9 mouse cellular contexts compared by ENCODE assay signal in genomic region chr17:29760404-29761375, GRCm38 (mm10). TPM values are rescaled to one million over a fixed set of nuclear protein-coding genes. Genes with fewer than 3 reads are reported as not detected.
A peak's percentile ranks its signal among the peaks of the same experiment; 100 is the strongest.
DNase-seq lines count a peak whose midpoint lies in the region; ATAC-seq lines count a peak whose summit lies in the region.
"Had no signal": no experiment of that assay in that cellular context is flagged by ENCODE, and none has a peak within 500 bp of the region (broad histone marks: within the 10 kb centered on the region; RNA-seq: fewer than 3 reads in every experiment).

No protein-coding gene starts in this region.

- 84% methylated on average over 20 of the region's 21 CpGs for WGBS in forebrain, embryonic 13.5 days
- WGBS in forebrain, embryonic 11.5 days = 88% methylated on average over 19 of the region's 21 CpGs
- WGBS in hindbrain, embryonic 11.5 days = 86% methylated on average over 20 of the region's 21 CpGs

- H3K27me3 ChIP-seq in forebrain, embryonic 13.5 days = no peaks in the 10 kb centered on the region
- H3K27me3 ChIP-seq in forebrain, embryonic 11.5 days (ENCODE audit: control insufficient read depth, insufficient read depth, low read length) = no peaks in the 10 kb centered on the region
- H3K27me3 ChIP-seq in hindbrain, embryonic 11.5 days (ENCODE audit: control insufficient read depth, insufficient read depth, low read length) = no peaks in the 10 kb centered on the region

- H3K9me3 ChIP-seq in forebrain, embryonic 13.5 days (replicated peaks) = no peaks in the 10 kb centered on the region
- H3K9me3 ChIP-seq in forebrain, embryonic 11.5 days (ENCODE audit: control insufficient read depth, low read length) = no peaks in the 10 kb centered on the region
- H3K9me3 ChIP-seq in hindbrain, embryonic 11.5 days (ENCODE audit: control insufficient read depth, low read length) = no peaks in the 10 kb centered on the region

- H3K36me3 ChIP-seq in forebrain, embryonic 13.5 days (ENCODE audit: poor library complexity, severe bottlenecking) = no peaks in the 10 kb centered on the region
- no peaks in the 10 kb centered on the region for H3K36me3 ChIP-seq in forebrain, embryonic 11.5 days (ENCODE audit: control insufficient read depth, insufficient read depth, low read length)
- H3K36me3 ChIP-seq in hindbrain, embryonic 11.5 days (ENCODE audit: control insufficient read depth, insufficient read depth, low read length) = no peaks in the 10 kb centered on the region

- H3K27ac ChIP-seq in forebrain, embryonic 13.5 days = peak overlapping the region; percentile 69; the same call in 1 of the 2 replicates
- no peak overlapping the region for H3K27ac ChIP-seq in forebrain, embryonic 11.5 days (ENCODE audit: low read depth, low read length)
- no peak overlapping the region for H3K27ac ChIP-seq in hindbrain, embryonic 11.5 days (ENCODE audit: low read depth, low read length)

- intact Hi-C loops in heart, postnatal 14 days (cut with DNase I) = loop anchor here (5.0 kb wide), 1 partner anchor 53 kb away; no protein-coding TSS in a partner anchor

- no peak overlapping the region for H3K9ac ChIP-seq in forebrain, embryonic 13.5 days
- H3K9ac ChIP-seq in forebrain, embryonic 11.5 days (ENCODE audit: low read length) = no peak overlapping the region
- no peak overlapping the region for H3K9ac ChIP-seq in hindbrain, embryonic 11.5 days (ENCODE audit: low read depth, low read length)

- DNase-seq in forebrain, embryonic 11.5 days (ENCODE audit: low spot score) = no peak
- peak; percentile 51 to 68 for DNase-seq in layer of hippocampus, postnatal 14 days (ENCODE audit: low spot score in 2 of 2)
- DNase-seq in layer of hippocampus, postnatal 25 days (ENCODE audit: extremely low spot score in 1 of 2, low spot score in 1 of 2) = no peak
- peak; percentile 32 to 40 for DNase-seq in heart, postnatal 14 days
- DNase-seq in hindbrain, embryonic 11.5 days (ENCODE audit: low spot score) = no peak
- no peak for DNase-seq in spleen, postnatal 4 days (ENCODE audit: low spot score in 2 of 2)
- DNase-seq: gastrocnemius, postnatal 25 days had no signal

- H3K4me3 ChIP-seq in forebrain, embryonic 13.5 days = no peak overlapping the region
- no peak overlapping the region for H3K4me3 ChIP-seq in forebrain, embryonic 11.5 days (ENCODE audit: low read depth, low read length)
- H3K4me3 ChIP-seq in hindbrain, embryonic 11.5 days (ENCODE audit: low read depth, low read length) = no peak overlapping the region

- no peak overlapping the region for H3K4me2 ChIP-seq in forebrain, embryonic 13.5 days
- H3K4me2 ChIP-seq in forebrain, embryonic 11.5 days (ENCODE audit: low read depth, low read length, severe bottlenecking) = no peak overlapping the region
- H3K4me2 ChIP-seq in hindbrain, embryonic 11.5 days (replicated peaks; ENCODE audit: low read depth, low read length) = no peak overlapping the region

- peaks cover 7% of the 10 kb centered on the region; the same call in 1 of the 2 replicates for H3K4me1 ChIP-seq in forebrain, embryonic 13.5 days
- H3K4me1 ChIP-seq in forebrain, embryonic 11.5 days (replicated peaks; ENCODE audit: control insufficient read depth, insufficient read depth, low read length) = no peaks in the 10 kb centered on the region
- H3K4me1 ChIP-seq in hindbrain, embryonic 11.5 days (replicated peaks; ENCODE audit: control insufficient read depth, insufficient read depth, low read length) = no peaks in the 10 kb centered on the region

- ATAC-seq in forebrain, embryonic 13.5 days = 0 out of 2 replicates have a peak, but pooled peaks have one; percentile 10
- no peak for ATAC-seq in forebrain, embryonic 11.5 days (replicated peaks; ENCODE audit: low FRiP score)
- peak; percentile 91 for ATAC-seq in cerebellum, adult (ENCODE audit: insufficient number of reproducible peaks, low FRiP score, low TSS enrichment)
- ATAC-seq in hindbrain, embryonic 11.5 days (ENCODE audit: low FRiP score) = no peak

RNA-seq across cellular contexts. Expression of gene Ccdc167, which starts 43.8 kb away (rescaled TPM):
- polyA plus RNA-seq in forebrain, embryonic 13.5 days (2015; fragmentation: Nextera tagmentation; extraction: Ambion mirVana) = 13.0 and 14.2 TPM in 2 replicates
- polyA plus RNA-seq in forebrain, embryonic 11.5 days (2014; fragmentation: Nextera tagmentation; extraction: Ambion mirVana) = 13.7 and 17.0 TPM in 2 replicates
- 10 to 100 TPM; 15.1 to 23.4 TPM for total RNA-seq in layer of hippocampus, postnatal 14 days (2021)
- 10 to 100 TPM; 19.9 to 23.6 TPM for total RNA-seq in layer of hippocampus, postnatal 25 days (2021)
- 10 to 100 TPM; 11.4 to 12.1 TPM for total RNA-seq in heart, postnatal 14 days (2021)
- 14.8 and 15.2 TPM in 2 replicates for polyA plus RNA-seq in hindbrain, embryonic 11.5 days (2014; fragmentation: Nextera tagmentation; extraction: Ambion mirVana)

Comparison
In these comparisons a context has a peak if more than half of its experiments do, and no peak if none do; other contexts are left out.
1. ATAC-seq: peak in forebrain, embryonic 13.5 days (single experiment) and cerebellum, adult (single experiment); none in forebrain, embryonic 11.5 days (single experiment) and hindbrain, embryonic 11.5 days (single experiment).
2. DNase-seq: peak in layer of hippocampus, postnatal 14 days (2 of 2) and heart, postnatal 14 days (2 of 2); none in forebrain, embryonic 11.5 days (single experiment), layer of hippocampus, postnatal 25 days (0 of 2), hindbrain, embryonic 11.5 days (single experiment) and spleen, postnatal 4 days (0 of 2).